Mouse (Mus musculus): ENCODE results near the gene Wdr46.
"Not testable (repeated sequence)": the region's sequence is repeated elsewhere in the genome, so short reads cannot be mapped to it uniquely, and the experiment has no call there.

The Wdr46 gene

DNA sequence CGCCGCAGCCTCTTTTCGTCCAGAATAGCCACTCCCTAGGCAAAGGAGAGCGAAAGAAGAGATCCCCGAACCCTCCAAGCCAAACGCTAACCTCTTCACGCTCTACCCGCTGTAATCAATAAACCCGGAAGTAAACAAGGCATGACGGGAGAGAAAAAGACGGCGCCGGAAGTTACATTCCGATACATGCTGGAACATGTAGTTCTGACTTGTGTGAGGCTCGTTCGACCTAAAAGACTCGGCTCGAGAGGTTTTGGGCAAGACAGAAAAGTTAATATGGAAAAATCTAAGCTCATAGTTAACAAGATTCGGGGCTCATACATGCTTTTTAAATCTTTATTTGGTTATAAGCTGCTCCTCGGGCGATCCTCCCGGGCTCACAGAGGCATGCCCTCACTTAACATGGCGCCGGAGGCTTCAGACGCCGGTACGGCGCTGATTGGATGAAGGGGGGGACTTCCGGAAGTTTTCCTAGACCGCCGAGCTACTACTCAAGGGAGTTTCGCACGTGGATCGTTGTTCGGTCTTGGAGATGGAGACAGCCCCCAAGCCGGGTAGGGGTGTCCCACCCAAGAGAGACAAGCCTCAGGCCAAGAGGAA lies at the start of gene Wdr46, which contains the start of gene Pfdn6:
Wdr46 (plus strand) TSS at position 455 of the 600 bp plus-strand sequence.
Pfdn6 (minus strand) TSS at position 138 of the 600 bp plus-strand sequence.
- peak; percentile 91 for DNase-seq

DNA sequence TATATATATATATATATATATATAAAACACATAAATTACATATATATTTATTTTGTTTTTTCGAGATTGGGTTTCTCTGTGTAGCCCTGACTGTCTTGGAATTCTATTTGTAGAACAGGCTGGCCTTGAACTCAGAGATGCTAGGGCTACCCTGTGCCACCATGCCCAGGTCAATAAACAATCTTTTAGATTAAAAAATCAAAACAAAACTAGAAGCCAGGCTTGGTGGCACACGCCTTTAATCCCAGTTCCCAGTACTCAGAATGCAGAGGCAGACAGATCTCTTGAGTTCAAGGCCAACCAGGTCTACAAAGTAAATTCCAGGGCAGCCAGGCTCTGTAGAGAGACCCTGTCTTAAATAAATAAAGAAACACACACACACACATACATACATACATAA lies 49.1 kb upstream of the Wdr46 start:
- DNase-seq: no peak

DNA sequence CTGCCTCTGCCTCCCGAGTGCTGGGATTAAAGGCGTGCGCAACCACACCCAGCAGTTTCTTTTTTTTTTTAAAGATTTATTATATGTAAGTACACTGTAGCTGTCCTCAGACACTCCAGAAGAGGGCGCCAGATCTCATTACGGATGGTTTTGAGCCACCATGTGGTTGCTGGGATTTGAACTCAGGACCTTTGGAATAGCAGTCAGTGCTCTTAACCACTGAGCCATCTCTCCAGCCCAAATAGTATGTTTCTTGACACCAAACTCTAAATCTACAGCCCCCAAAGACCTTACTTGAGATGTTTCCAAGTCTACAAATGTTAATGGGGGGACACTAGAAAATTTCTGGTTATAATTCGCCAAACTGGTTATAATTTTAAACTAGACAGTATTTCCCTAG lies 48.6 kb upstream of the Wdr46 start:
- DNase-seq: not testable (repeated sequence)

DNA sequence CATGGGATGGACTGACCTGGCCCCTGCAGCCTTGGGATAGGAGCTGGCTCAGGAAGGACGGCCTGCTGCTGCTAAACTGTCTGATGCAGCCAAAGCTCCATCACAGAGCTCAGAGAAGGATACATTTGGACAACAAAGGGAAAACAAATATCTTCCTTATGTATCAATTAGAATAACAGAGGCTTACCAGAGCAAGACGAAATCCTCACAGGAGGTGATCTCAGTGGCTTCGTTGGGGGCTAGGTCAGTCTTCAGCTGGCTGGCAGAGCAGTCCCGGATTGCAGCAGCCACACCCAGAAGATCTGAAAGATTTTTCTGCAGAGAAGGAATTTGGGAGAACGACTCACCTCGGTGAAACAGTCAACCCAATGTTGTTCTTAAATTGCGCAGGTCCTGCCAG lies 48.0 kb upstream of the Wdr46 start:
- DNase-seq: no peak

DNA sequence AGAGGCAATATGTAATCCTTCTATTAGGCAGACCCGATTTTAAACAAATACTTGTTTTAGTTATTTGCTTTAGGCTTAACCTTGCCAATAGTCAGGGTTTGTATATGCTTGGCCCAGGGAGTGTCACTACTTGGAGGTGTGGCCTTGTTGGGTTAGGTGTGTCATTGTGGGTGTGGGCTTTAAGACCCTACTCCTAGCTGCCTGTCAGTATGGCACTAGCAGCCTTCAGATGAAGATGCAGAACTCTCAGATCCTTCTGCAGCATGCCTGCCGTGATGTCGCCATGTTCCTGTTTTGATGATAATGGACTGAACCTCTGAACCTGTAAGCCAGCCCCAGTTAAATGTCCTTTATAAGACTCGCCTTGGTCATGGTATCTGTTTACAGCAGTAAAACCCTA lies 47.4 kb upstream of the Wdr46 start:
- not testable (repeated sequence) for DNase-seq

DNA sequence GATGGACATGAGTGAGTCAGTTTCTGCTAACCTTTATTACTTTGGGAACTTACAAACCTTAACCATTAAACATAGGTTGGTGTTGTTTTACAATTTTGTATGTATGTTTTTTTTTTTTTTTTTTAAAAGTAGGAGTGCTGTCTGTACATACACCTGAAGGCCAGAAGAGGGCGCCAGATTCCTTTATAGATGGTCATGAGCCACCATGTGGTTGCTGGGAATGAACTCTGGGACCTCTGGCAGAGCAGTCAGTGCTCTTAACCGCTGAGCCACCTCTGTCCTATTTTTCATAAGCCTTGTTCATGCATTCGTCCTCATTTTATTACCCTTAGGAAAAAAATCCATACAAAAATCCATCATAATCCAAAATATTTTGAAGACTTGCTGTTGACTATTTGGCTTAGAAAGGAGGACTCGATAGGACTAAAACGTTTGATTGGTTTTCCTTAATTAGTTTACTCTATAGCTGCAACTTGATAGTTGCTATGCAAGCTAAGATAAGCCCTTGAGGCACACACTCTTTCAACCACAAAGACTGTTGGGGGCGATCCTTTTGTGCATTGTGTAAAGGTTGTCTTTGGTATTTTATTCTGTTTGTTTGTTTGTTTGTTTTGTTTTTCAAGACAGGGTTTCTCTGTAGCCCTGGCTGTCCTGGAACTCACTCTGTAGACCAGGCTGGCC lies 43.2 kb upstream of the Wdr46 start:
- DNase-seq: peak; percentile 54

DNA sequence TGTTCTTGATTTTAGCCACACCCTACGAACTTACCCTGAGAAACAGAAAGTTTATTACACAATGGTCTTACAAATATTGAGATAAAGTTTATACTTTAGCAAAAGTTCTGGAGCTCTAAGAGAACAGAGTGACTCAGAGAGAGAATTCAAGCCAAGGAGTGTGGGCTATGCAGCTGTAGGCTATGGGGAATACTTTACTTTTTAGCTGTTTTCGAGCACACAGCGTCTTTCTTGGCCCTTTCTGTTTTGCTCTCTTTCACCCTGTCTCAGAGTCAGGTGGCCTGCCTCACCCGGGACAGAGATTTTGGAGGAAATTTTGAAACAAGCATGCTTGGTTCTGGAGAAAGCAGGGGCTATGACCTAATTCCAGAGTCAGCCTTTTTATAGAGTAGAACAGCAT lies 42.3 kb upstream of the Wdr46 start:
- DNase-seq: not testable (repeated sequence)

DNA sequence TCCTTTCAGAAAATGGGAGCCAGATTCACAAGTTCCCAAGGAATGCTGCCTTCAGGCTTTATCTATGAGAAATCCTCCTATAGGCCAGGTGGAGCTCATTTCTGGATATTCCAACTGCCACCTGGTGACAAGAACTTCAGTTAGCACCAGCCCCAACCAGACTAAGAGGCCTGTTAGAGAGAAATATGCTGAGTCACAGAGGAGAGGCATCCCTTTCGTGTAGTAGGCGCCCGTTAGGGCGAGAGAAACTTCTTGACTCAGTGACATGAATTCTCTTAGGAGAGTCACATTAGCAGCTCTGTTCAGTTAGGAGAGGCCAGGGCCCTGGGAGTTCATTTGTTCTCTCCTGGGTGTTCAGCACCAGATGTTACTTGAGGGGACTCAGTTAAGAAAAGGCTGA lies 40.8 kb upstream of the Wdr46 start:
- DNase-seq: no peak

DNA sequence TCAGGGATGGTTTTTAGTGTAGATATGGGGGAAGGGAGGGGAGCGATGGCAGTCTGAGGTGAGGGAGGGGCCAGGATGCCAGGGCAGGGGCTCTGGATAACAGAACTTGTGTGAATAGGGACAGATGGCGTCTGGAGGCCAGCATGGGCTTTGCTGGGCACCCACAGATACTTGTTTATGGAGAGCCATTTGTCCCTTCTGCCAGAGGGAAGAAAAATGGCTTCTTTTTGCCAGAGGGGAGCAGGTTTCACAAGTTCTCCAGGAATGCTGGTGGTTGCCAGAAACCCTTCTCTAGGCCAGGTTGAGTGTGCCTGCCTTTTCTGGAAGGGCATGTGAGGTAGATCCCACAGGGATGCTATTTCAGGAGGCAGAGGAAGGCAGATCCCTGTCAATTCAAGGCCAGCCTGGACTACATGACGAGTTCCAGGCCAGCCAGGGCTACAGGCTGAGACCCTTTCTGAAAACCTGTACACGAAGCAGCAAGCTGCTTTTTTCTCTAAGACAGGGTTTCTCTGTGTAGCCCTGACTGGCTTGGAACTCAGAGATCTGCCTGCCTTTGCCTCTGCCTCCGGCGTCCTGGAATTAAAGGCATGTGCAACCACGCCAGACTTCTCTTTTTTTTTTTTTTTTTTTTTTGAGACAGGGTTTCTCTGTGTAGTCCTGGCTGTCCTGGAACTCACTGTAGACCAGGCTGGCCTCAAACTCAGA lies 40.0 kb upstream of the Wdr46 start:
- DNase-seq: no peak

DNA sequence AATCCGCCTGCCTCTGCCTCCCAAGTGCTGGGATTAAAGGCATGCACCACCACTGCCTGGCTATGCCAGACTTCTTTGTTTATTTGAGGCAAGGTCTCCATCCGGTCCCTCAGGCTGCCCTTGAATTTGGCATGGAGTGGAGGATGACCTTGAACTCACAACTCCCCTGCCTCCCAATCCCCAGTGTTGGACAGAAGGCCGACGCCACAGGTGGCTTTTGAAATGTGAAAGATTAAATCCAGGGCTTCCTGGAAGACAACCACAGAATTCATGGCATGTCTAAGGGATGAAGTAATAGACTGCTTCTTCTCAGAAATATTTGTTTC lies 39.5 kb upstream of the Wdr46 start:
- no peak for DNase-seq

DNA sequence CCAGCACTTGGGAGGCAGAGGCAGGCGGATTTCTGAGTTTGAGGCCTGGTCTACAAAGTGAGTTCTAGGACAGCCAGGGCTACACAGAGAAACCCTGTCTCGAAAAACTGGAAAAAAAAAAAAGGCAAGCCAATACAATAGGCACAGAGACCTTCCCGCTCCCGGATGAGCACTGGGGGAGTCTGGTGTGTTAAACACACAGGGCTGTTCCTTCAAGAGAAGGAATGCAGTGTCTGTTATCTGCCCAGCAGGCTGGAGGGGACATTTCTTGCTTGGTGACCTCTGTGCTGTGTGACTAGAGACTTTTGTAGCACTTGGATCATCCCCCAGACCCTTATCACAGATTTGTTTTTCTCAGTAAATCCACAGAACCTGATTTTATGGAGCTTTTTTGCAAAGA lies 38.8 kb upstream of the Wdr46 start:
- DNase-seq: no peak

DNA sequence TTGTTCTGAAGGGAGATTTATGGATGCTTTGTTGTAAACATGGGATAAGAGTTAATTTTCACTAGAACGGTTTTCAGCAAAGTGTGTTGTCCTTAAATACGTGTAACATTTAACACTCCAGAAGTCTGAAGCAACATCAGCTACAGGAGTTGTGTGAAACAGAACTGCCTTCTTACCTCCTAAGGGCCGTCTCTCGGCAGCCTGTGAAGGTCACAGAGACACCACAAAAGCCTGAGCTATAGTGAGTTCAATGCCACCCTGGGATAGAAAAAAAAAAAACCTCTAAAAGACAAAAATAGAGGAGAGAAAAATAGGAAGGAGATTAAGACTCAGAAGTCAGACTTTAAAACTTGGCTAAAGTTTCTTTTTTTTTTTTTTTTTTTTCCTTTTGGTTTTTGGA lies 38.4 kb upstream of the Wdr46 start:
- no peak for DNase-seq

DNA sequence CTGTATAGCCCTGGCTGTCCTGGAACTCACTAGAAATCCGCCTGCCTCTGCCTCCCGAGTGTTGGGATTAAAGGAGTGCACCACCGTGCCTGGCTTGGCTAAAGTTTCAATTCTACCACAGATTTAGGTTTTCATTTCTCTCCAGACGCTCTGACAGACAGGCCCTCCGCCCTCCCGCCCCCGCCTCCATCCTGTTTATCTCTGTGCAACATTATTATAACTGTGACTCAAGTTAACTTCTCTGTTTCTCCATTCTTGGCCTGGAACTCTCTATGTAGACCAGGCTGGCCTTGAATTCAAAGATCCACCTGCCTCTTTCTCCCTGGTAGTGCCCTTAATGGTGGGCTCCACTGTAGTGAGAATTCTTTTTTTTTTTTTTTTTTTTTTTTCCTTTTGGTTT lies 38.0 kb upstream of the Wdr46 start:
- no peak for DNase-seq

DNA sequence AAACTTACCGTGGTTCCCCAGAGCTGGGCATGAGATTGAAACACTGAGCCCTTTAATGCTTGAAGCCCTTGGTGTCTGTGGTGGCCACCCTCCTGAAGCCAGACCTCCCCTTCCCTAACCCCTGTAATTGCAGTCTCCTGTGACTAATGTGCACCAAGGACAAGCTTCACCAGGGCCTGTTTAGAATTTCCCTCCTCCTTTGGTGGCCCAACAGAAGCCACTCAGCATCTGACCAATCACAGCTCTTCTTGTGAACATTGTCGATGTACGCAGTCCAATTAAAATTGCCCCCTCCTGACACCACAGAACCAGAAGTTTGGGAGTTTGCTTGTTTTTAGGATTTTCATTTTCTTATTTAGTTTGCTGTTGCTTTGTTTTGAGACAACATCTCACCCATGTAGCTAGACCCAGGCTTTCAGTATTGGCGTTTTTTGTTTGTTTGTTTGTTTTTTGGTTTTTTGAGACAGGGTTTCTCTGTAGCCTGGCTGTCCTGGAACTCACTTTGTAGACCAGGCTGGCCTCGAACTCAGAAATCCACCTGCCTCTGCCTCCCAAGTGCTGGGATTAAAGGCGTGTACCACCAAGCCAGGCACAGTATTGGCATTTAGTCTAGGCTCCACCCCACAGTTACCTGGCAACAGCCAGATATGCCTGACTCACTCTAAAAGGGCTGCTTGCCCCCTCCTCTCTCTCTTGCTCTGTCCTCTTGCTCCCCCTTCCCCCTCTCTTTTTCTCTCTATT lies 36.4 kb upstream of the Wdr46 start:
- not testable (repeated sequence) for DNase-seq

DNA sequence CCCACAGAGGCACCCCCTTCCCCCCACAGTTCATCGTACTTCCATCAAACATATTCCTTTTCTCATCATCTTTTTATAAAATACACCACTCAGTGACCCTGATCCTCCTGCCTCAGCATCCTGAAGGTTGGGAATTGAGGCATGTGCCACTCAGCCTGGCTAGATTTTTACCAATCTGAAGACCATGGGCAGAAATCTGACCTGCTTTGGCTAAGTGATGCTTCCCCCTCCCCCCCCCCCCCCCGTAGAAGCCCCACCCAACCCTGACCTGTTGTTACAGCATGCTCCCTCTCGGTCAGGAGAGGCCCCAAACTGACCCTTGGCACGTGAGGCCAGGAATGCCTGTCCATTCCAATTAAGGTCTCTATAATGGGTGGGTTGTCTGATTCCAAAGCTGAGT lies 35.6 kb upstream of the Wdr46 start, which contains the start of gene Platr17:
Platr17 (plus strand) TSS at position 301 of the 400 bp plus-strand sequence.
- not testable (repeated sequence) for DNase-seq

DNA sequence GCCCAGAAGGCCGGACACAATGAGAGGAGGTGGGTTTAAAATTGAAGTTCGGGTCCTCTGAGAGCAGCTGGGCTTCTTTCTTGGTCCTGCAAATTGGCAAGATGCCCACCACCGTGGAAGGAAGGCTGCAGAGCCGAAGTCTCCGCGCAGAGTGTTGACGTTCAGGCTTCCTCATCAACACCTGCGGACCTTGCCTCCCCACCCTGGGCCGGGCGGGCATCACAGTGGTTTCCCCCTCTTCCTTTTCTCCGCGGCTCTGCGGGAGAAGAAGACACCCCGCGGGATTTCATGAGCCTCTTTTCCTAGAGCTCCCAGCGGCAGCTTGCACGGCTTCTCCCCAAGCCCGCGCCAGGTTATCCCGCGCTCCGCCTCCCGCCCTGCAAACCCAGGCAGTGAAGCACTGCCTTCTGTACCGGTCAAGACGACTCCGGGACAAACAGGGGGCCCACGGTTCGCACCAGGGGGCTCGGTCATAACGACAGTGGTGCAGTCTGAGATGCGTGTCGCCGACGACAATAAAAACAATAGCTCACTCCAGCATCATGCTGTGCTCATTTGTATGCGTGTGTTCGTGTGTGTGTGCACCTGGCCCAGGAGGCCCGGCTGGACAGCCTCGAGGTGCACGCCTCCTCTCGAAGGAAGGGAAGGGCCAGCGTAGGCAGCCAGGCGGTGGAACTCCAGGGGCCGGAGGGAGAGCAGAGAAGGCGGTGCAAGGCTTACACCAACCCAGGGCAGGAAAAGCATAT lies 32.0 kb upstream of the Wdr46 start:
- peak; percentile 55 for DNase-seq

DNA sequence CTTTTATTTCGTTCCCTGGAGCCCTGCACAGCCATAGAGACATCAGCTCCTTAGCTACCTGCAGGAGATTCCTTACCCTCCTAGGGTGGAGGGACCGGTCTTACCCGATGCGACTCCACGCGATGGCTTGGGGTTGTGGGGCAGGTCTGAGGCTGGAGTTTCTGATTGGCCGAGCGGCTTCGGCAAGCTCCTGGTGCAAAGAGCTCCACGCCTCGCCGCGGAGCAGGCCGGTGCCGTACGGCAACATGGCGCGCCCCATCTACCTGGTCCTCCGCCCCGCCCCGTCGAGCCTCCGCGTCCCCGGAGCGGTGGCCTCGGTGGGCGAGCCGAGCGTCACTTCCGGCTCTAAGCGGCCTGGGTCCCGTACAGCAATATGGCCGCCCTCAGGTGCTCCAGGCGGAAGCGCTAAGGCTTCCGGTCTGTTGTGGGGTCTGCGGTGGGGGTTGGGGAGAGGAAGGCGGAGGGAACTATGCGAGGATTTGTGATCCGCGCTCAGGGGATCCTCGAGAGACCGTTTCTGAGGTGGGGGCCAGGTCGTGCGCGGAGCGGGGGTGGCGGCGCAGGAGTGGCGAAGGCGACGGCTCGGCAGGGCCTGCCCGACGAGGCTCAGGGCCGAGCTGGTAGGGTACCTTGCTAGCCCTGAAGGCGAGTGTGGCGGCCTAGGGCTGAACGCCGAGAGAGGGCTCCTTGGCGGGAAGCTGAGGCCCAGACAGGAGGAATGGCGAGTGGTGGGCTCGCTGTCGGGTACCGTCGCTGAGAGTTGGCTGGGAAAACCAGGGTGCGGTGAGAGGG lies 31.2 kb upstream of the Wdr46 start, which contains the start of gene Daxx:
Daxx (plus strand) TSS at position 338 of the 792 bp plus-strand sequence.
- peak; percentile 99 for DNase-seq

DNA sequence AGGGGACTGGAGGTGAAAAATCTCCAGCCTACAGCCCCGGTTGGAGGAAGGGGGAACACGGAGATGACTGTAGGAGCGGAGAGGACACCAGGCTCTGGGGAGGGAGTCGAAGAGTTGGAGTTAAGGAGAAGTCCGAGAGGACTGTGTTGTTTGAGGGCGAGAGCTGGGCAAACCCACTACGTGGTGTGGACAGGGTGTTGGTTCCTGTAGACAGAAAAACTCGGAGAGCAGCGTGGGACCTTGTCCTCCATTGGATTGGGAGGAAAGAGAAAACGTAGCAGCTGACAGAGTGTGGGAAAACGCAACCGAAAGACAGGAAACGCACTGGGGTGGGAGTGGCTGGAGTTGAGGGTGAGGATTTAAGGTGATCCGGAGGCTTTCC lies 30.6 kb upstream of the Wdr46 start:
- peak; percentile 74 for DNase-seq

DNA sequence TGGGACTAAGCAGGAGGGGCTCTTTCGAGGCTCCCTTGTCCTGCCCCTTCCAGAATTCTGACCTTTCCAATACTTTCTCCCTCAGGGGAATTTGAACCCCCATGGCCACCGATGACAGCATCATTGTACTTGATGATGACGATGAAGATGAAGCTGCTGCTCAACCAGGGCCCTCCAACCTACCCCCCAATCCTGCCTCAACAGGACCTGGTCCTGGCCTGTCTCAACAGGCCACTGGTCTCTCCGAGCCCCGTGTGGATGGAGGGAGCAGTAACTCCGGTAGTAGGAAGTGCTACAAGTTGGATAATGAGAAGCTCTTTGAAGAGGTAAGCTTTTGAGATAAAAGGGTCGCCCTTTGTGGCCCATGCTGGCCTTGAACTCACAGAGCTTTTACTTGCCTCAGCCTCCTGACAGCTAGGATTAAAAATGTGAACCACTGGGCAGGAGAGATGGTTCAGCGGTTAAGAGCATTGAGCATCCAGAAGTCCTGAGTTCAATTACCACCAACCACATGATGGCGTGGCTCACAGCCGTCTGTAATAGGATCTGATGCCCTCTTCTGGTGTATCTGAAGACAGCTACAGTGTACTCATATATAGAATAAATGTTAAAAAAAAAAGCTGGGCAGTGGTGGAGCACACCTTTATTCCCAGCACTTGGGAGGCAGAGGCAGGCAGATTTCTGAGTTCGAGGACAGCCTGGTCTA lies 30.0 kb upstream of the Wdr46 start:
- no peak for DNase-seq

DNA sequence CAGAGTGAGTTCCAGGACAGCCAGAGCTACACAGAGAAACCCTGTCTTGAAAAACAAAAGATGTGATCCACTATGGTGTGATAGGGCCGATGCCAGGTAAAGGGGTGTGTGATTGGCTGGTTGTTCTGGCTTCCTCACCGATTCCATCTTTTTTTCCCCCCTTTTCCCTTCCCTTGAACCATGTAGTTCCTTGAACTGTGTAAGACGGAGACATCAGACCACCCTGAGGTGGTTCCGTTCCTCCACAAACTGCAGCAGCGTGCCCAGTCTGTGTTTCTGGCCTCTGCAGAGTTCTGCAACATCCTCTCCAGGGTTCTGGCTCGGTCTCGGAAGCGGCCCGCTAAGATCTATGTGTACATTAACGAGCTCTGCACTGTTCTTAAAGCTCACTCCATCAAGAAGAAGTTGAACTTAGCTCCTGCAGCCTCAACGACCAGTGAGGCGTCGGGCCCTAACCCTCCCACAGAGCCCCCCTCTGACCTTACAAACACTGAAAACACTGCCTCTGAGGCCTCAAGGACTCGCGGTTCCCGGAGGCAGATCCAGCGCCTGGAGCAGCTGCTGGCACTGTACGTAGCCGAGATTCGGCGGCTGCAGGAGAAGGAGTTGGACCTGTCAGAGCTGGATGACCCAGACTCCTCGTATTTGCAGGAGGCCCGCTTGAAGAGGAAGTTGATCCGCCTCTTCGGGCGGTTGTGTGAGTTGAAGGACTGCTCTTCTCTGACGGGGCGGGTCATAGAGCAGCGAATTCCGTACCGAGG lies 29.2 kb upstream of the Wdr46 start:
- no peak for DNase-seq
